In genomic region chrX:101282813-101283212, GRCm38 (mm10) we compare ENCODE assay signal across 20 mouse cellular contexts. TPM values are rescaled to one million over a fixed set of nuclear protein-coding genes. Genes with fewer than 3 reads are reported as not detected.
"Had no signal": no experiment of that assay in that cellular context is flagged by ENCODE, and none has a peak within 500 bp of the region (broad histone marks: within the 10 kb centered on the region; RNA-seq: fewer than 3 reads in every experiment).

No protein-coding gene starts in this region.

- DNase-seq: cerebellum, adult 2 months; cerebellum, adult 8-10 months; cerebellum, adult 9-10 months; cerebellum, adult 9-11 months; cerebellum, postnatal 10 days; cerebellum, postnatal 14 days; cerebellum, postnatal 25 days; cerebellum, postnatal 36 days; embryo, embryonic 11 days; forebrain, postnatal 0 days; gastrocnemius, adult 2 months; gastrocnemius, postnatal 10 days; gastrocnemius, postnatal 14 days; gastrocnemius, postnatal 25 days; gastrocnemius, postnatal 36 days; heart, adult 18-20 months; heart, adult 2 months had no signal

RNA-seq across cellular contexts. Expression of gene Gm20489, which starts 14.0 kb away (rescaled TPM):
- total RNA-seq: common myeloid progenitor, adult 5-6 weeks; forebrain, postnatal 0 days; gastrocnemius, adult 2 months; gastrocnemius, postnatal 10 days; gastrocnemius, postnatal 14 days; gastrocnemius, postnatal 25 days; gastrocnemius, postnatal 36 days; gastrocnemius, postnatal 4 days; granulocyte monocyte progenitor cell, adult 5-6 weeks; heart, adult 18-20 months had no signal

RNA-seq across cellular contexts. Expression of gene Nlgn3, which starts 16.2 kb away (rescaled TPM):
- total RNA-seq: common myeloid progenitor, adult 5-6 weeks; granulocyte monocyte progenitor cell, adult 5-6 weeks had no signal

RNA-seq across cellular contexts. Expression of gene Gm614, which starts 19.0 kb away (rescaled TPM):
- total RNA-seq: gastrocnemius, adult 2 months; gastrocnemius, postnatal 14 days; gastrocnemius, postnatal 25 days; gastrocnemius, postnatal 36 days; granulocyte monocyte progenitor cell, adult 5-6 weeks; heart, adult 18-20 months; heart, adult 2 months had no signal
